Mouse (Mus musculus): ENCODE data around the gene Rab3gap1. TPM values are rescaled to one million over a fixed set of nuclear protein-coding genes. Genes with fewer than 3 reads are reported as not detected.
A peak's percentile ranks its signal among the peaks of the same experiment; 100 is the strongest.

Gene Rab3gap1
- polyA plus RNA-seq, 1 experiment from 2014 or later = 19.9 TPM

DNA sequence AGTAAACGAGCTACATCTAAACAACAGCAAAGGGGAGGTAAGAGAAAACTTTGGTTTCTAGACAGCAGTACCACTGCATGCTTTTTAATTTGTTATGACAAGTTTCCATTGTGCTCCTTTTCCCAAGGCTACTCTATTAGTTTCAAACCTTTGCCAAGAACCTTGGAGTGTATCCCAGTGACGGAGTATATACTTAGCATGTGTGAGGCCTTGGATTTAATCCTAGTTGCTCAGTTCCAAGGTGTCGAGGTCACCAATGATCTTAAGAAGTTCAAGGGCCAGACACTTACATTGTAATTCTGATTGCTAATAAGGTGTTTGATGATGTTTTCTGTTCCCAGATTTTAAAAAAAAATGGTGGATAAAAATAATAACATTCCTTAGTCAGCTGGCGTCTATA is 44.5 kb downstream of the Rab3gap1 start:
- ATAC-seq = no peak
- WGBS = 75% methylated on average over 4 of the region's 4 CpGs
- H3K9ac ChIP-seq (ENCODE audit: low read depth, low read length) = no peak overlapping the region
- H3K27ac ChIP-seq (ENCODE audit: low read length) = no peak overlapping the region
- H3K27me3 ChIP-seq (replicated peaks; ENCODE audit: control insufficient read depth, insufficient read depth, low read length) = no peaks in the 10 kb centered on the region
- no peak overlapping the region for H3K4me2 ChIP-seq (ENCODE audit: low read depth, low read length)
- H3K4me1 ChIP-seq (ENCODE audit: control insufficient read depth, insufficient read depth, low read length) = no peaks in the 10 kb centered on the region
- H3K9me3 ChIP-seq (ENCODE audit: control insufficient read depth, low read length) = no peaks in the 10 kb centered on the region
- peaks cover 6% of the 10 kb centered on the region; the same call in 1 of the 2 replicates for H3K36me3 ChIP-seq (ENCODE audit: control insufficient read depth, insufficient read depth, low read length)
- H3K4me3 ChIP-seq (ENCODE audit: low read length) = no peak overlapping the region

DNA sequence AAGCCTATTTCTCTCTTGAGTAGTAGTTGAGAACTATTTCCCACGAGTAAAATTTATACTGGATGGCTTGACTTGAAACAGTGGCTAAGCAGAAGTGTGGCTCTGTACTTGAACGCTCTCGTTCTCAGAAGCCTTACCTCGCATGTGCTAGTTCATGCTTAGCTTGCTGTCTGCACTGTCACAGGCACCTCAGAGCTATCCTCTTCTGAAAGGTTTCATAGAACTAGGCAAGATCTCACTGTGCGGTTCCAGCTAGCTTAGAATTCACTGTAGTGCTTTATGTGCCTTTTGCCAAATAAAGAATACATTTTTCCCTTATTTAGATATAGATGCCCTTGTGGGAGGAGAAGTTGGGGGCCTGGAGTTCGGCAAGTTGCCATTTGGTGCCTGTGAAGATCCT is 46.7 kb downstream of the Rab3gap1 start:
- no peak overlapping the region for H3K4me3 ChIP-seq (ENCODE audit: low read length)
- peaks cover 8% of the 10 kb centered on the region; the same call in 1 of the 2 replicates for H3K36me3 ChIP-seq (ENCODE audit: control insufficient read depth, insufficient read depth, low read length)
- H3K9me3 ChIP-seq (ENCODE audit: control insufficient read depth, low read length) = no peaks in the 10 kb centered on the region
- H3K27ac ChIP-seq (ENCODE audit: low read length) = peak overlapping the region; percentile 16; the same call in 1 of the 2 replicates
- H3K4me2 ChIP-seq (ENCODE audit: low read depth, low read length) = no peak overlapping the region
- no peaks in the 10 kb centered on the region for H3K4me1 ChIP-seq (ENCODE audit: control insufficient read depth, insufficient read depth, low read length)
- no peaks in the 10 kb centered on the region for H3K27me3 ChIP-seq (replicated peaks; ENCODE audit: control insufficient read depth, insufficient read depth, low read length)
- no peak for ATAC-seq
- 78% methylated on average over 6 of the region's 6 CpGs for WGBS
- H3K9ac ChIP-seq (ENCODE audit: low read depth, low read length) = no peak overlapping the region

DNA sequence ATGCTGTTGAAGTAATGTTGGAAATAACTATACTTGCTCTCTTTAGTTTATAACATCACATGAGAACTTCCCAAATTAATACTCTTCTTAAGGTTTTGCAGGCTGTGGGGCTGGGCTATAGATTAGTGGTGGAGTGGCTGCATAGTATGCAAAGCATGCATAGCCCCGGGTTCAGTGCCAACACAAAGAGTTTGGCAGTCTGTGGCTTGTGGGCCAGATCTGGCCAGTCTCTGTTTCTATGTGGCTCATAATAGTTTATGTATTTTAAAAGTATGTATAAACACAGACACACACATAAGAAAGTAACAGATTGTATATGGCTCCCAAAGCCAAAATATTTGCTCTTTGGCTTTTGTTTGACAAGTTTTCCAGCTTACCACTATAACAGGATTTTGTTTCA is 47.2 kb downstream of the Rab3gap1 start:
- Histone ChIP-seq H3K4me2 (ENCODE audit: low read depth, low read length) (no peak overlapping the region), H3K36me3 (ENCODE audit: control insufficient read depth, insufficient read depth, low read length) (peaks cover 9% of the 10 kb centered on the region; the same call in 1 of the 2 replicates), H3K27ac (ENCODE audit: low read length) (no peak overlapping the region), H3K4me1 (ENCODE audit: control insufficient read depth, insufficient read depth, low read length) (no peaks in the 10 kb centered on the region), H3K9me3 (ENCODE audit: control insufficient read depth, low read length) (no peaks in the 10 kb centered on the region), H3K4me3 (ENCODE audit: low read length) (no peak overlapping the region), H3K27me3 (replicated peaks; ENCODE audit: control insufficient read depth, insufficient read depth, low read length) (no peaks in the 10 kb centered on the region), H3K9ac (ENCODE audit: low read depth, low read length) (no peak overlapping the region)
- 50% methylated on average over 1 of the region's 1 CpGs for WGBS
- no peak for ATAC-seq

DNA sequence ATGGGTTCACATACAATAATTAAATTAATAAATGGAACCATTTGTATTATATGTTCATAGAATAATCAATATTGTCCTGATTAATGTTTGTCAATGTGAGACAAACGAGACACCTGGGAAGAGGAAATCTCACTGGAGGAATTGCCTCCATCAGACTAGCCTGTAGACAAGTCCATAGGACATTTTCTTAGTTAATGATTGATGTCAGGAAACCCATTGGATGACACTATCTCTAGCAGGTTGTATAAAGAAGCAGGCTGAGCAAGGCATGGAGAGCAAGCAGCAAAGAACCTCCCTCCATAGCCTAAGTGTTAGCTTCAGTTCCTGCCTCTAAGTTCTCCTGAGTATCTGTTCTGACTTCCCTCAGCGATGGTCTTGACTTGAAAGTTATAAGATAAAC is 64.8 kb downstream of the Rab3gap1 start:
- Histone ChIP-seq H3K4me3 (ENCODE audit: low read length) (no peak overlapping the region), H3K9ac (ENCODE audit: low read depth, low read length) (no peak overlapping the region), H3K4me1 (ENCODE audit: control insufficient read depth, insufficient read depth, low read length) (no peaks in the 10 kb centered on the region), H3K36me3 (ENCODE audit: control insufficient read depth, insufficient read depth, low read length) (peaks cover 12% of the 10 kb centered on the region), H3K27me3 (replicated peaks; ENCODE audit: control insufficient read depth, insufficient read depth, low read length) (no peaks in the 10 kb centered on the region), H3K27ac (ENCODE audit: low read length) (no peak overlapping the region), H3K4me2 (ENCODE audit: low read depth, low read length) (no peak overlapping the region), H3K9me3 (ENCODE audit: control insufficient read depth, low read length) (no peaks in the 10 kb centered on the region)
- ATAC-seq = peak; percentile 97
- WGBS = 67% methylated on average over 2 of the region's 2 CpGs

DNA sequence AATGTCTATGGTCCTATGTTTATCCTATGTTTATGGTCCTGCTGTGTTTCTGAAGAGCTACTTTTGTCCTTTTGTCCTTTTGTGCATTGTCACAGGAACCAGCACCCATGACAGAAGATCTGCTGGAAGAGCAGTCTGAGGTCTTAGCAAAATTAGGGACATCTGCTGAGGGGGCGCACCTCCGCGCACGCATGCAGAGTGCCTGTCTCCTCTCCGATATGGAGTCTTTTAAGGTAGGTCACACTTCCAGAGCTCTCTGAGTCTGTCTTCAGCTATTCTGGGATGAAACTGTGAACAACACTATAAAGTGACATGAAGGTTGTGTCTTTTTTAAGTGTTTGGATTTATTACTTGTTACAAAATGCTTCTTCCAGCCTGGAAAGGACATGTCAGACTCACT is 65.7 kb downstream of the Rab3gap1 start:
- Histone ChIP-seq H3K4me2 (ENCODE audit: low read depth, low read length) (no peak overlapping the region), H3K36me3 (ENCODE audit: control insufficient read depth, insufficient read depth, low read length) (peaks cover 21% of the 10 kb centered on the region), H3K9ac (ENCODE audit: low read depth, low read length) (no peak overlapping the region), H3K4me3 (ENCODE audit: low read length) (no peak overlapping the region), H3K27me3 (replicated peaks; ENCODE audit: control insufficient read depth, insufficient read depth, low read length) (no peaks in the 10 kb centered on the region), H3K27ac (ENCODE audit: low read length) (no peak overlapping the region), H3K9me3 (ENCODE audit: control insufficient read depth, low read length) (no peaks in the 10 kb centered on the region), H3K4me1 (ENCODE audit: control insufficient read depth, insufficient read depth, low read length) (no peaks in the 10 kb centered on the region)
- WGBS = 98% methylated on average over 5 of the region's 5 CpGs
- ATAC-seq = no peak

DNA sequence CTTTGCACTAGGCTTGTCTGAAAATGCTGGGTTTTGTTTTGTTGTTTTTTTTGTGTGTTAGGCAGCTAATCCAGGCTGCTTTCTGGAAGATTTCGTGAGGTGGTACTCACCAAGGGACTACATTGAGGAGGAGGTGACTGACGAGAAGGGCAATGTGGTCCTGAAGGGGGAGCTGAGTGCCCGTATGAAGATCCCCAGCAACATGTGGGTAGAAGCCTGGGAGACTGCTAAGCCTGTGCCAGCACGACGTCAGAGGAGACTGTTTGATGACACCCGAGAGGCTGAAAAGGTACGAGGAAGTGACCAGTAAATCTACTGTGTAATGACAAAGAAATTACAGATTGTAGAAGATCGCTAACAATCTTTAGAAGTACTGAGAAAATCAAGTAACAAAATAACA is 68.7 kb downstream of the Rab3gap1 start:
- Histone ChIP-seq H3K27ac (ENCODE audit: low read length) (no peak overlapping the region), H3K36me3 (ENCODE audit: control insufficient read depth, insufficient read depth, low read length) (peaks cover 38% of the 10 kb centered on the region), H3K4me1 (ENCODE audit: control insufficient read depth, insufficient read depth, low read length) (no peaks in the 10 kb centered on the region), H3K9ac (ENCODE audit: low read depth, low read length) (no peak overlapping the region), H3K4me3 (ENCODE audit: low read length) (no peak overlapping the region), H3K4me2 (ENCODE audit: low read depth, low read length) (no peak overlapping the region), H3K27me3 (replicated peaks; ENCODE audit: control insufficient read depth, insufficient read depth, low read length) (no peaks in the 10 kb centered on the region), H3K9me3 (ENCODE audit: control insufficient read depth, low read length) (no peaks in the 10 kb centered on the region)
- no peak for ATAC-seq
- WGBS = 84% methylated on average over 8 of the region's 8 CpGs

DNA sequence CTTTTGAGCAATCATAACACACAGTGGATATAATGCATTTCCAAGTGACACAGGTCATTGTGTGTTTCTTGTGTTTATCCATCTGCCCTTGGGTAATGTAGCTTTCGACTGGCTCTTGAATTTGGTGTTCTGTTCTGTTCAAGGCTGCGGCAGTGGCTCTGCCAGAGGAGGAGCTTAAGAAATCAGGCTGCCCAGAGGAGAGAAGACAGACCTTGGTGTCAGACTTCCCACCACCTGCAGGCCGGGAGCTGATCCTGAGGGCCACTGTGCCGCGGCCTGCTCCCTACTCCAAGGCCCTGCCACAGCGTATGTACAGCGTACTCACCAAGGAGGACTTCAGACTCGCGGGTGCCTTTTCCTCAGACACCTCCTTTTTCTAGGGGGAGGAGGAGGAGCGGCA is 73.7 kb downstream of the Rab3gap1 start:
- no peak overlapping the region for H3K4me3 ChIP-seq (ENCODE audit: low read length)
- H3K4me1 ChIP-seq (ENCODE audit: control insufficient read depth, insufficient read depth, low read length) = peaks cover 19% of the 10 kb centered on the region; the same call in 1 of the 2 replicates
- no peaks in the 10 kb centered on the region for H3K27me3 ChIP-seq (replicated peaks; ENCODE audit: control insufficient read depth, insufficient read depth, low read length)
- H3K9ac ChIP-seq (ENCODE audit: low read depth, low read length) = no peak overlapping the region
- H3K27ac ChIP-seq (ENCODE audit: low read length) = no peak overlapping the region
- WGBS = 84% methylated on average over 10 of the region's 10 CpGs
- H3K4me2 ChIP-seq (ENCODE audit: low read depth, low read length) = no peak overlapping the region
- H3K36me3 ChIP-seq (ENCODE audit: control insufficient read depth, insufficient read depth, low read length) = peaks cover 45% of the 10 kb centered on the region
- H3K9me3 ChIP-seq (ENCODE audit: control insufficient read depth, low read length) = no peaks in the 10 kb centered on the region
- no peak for ATAC-seq

DNA sequence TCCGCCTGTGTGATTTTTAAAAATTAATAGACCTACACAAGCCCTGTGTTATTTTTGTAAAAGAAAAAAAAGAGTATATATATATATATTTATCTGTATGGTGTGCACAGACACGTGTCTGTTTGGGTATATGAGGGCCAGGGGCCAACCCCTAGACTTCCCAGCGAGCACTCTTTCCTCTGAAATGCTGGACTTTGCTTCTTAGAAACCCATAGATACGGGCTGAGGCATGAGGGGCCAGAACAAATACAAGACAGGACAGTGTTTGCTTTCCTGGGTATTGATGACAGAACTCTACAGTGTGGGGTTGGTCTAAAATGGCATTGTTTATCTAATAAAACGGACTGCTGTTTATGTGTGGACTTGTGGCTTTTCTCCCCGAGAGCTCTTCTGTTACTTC is 74.9 kb downstream of the Rab3gap1 start:
- Histone ChIP-seq H3K27ac (ENCODE audit: low read length) (no peak overlapping the region), H3K9ac (ENCODE audit: low read depth, low read length) (no peak overlapping the region), H3K4me1 (ENCODE audit: control insufficient read depth, insufficient read depth, low read length) (peaks cover 19% of the 10 kb centered on the region; the same call in 1 of the 2 replicates), H3K9me3 (ENCODE audit: control insufficient read depth, low read length) (no peaks in the 10 kb centered on the region), H3K4me3 (ENCODE audit: low read length) (no peak overlapping the region), H3K27me3 (replicated peaks; ENCODE audit: control insufficient read depth, insufficient read depth, low read length) (no peaks in the 10 kb centered on the region), H3K4me2 (ENCODE audit: low read depth, low read length) (no peak overlapping the region), H3K36me3 (ENCODE audit: control insufficient read depth, insufficient read depth, low read length) (peaks cover 38% of the 10 kb centered on the region)
- WGBS = 36% methylated on average over 6 of the region's 6 CpGs
- peak; percentile 57 for ATAC-seq

DNA sequence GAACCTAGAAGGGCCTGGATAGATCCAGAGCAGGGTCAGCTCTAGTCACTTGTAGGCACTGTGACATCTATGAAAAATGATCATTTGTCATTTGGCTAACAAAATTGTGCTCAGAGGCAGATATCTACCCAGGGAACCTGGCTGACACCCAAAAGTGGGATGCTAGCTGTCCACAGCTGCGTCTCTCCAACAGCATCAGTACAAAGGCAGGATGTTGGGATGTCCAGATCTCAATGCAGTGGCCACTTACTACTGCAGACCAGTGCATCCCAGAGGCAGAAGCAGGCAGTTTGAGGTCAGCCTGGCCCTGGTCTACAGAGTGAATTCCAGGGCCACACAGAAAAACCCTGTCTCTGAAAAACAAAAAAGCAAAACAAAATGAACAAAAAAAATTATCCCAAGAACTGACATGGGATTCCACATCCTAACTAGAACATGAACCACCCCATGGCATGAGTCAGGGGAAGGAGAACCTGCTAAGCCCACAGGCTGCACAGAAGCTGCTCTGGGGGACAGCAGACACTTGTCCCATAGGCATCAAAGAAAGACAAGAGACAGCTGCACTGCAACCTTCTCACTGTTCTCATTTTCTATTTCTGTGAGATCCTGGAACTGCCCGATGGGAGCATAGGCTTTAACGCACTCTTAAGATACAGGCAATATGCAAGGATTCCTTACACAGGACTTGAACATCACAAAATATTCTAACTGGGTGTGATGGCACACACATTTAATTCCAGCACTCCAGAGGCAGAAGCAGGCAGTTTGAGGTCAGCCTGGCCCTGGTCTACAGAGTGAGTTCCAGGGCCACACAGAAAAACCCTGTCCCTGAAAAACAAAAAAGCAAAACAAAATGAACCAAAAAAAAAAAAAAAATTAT is 77.4 kb downstream of the Rab3gap1 start:
- Histone ChIP-seq H3K27ac (ENCODE audit: low read length) (no peak overlapping the region), H3K4me3 (ENCODE audit: low read length) (no peak overlapping the region), H3K27me3 (replicated peaks; ENCODE audit: control insufficient read depth, insufficient read depth, low read length) (no peaks in the 10 kb centered on the region), H3K9ac (ENCODE audit: low read depth, low read length) (no peak overlapping the region), H3K4me2 (ENCODE audit: low read depth, low read length) (no peak overlapping the region), H3K4me1 (ENCODE audit: control insufficient read depth, insufficient read depth, low read length) (peaks cover 19% of the 10 kb centered on the region; the same call in 1 of the 2 replicates), H3K9me3 (ENCODE audit: control insufficient read depth, low read length) (no peaks in the 10 kb centered on the region), H3K36me3 (ENCODE audit: control insufficient read depth, insufficient read depth, low read length) (peaks cover 14% of the 10 kb centered on the region; the same call in 1 of the 2 replicates)
- ATAC-seq = no peak
- WGBS = 66% methylated on average over 3 of the region's 3 CpGs
